Mouse (Mus musculus) heart, postnatal 0 days (tissue): ENCODE results near the gene Ddx18.

ENCODE experiments used
- CTCF ChIP-seq: IDR thresholded peaks from 2 replicates; pipeline ENCODE4 v1.5.1; 2016; ENCODE audit warnings: antibody characterized with exemption, control low read depth, low read depth
- EP300 ChIP-seq: IDR thresholded peaks from 2 replicates; pipeline ENCODE4 v1.6.1; 2016; ENCODE audit warnings: antibody characterized with exemption, low read depth

GRCm38 (mm10) chr1:121508729-121509128, 59.1 kb downstream of the Ddx18 start:
- TF ChIP-seq CTCF (no peak), EP300 (no peak)
